Mouse (Mus musculus) C2C12 (cell line): ENCODE data around the gene Nhej1.

Source experiments
- CEBPB ChIP-seq: IDR thresholded peaks from one replicate; pipeline ENCODE4 v1.6.1; 2011; ENCODE audit warnings: low read depth, mild to moderate bottlenecking, control low read depth, moderate library complexity
- CTCF ChIP-seq: IDR thresholded peaks from one replicate; pipeline ENCODE4 v1.5.1; 2011; ENCODE audit not compliant: control insufficient read depth, insufficient read depth, insufficient read length
- MAX ChIP-seq: IDR thresholded peaks from one replicate; pipeline ENCODE4 v1.6.1; 2011; ENCODE audit warnings: mild to moderate bottlenecking, control low read depth
- MYOG ChIP-seq: IDR thresholded peaks from one replicate; pipeline ENCODE4 v1.6.1; 2011; ENCODE audit not compliant: control insufficient read depth, insufficient read length; ENCODE audit errors: extremely low read depth
- USF1 ChIP-seq: IDR thresholded peaks from one replicate; pipeline ENCODE4 v1.6.1; 2011; ENCODE audit warnings: low read depth, mild to moderate bottlenecking, control low read depth, moderate library complexity

DNA sequence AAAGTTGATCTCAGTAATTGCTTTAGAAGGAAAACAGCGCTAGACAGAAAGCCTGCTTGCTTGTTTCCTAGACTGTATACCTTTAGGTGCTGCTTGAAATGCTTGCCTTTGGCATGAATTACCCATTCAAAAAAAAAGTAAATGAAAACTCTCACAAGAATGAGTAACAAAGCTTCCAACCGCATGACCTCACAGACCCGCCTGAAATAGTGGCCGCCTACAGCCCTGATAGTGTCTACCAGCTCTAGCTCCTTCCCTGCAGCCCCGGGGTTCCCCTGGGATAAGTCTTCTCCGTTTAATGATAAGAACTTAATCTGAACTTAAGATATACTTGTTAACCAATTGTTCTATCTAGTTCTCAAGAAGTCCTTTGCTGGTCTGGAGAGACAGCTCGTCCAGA lies 73.6 kb downstream of the Nhej1 start:
- TF ChIP-seq MAX (no peak), MYOG (no peak), CTCF (no peak), USF1 (no peak), CEBPB (no peak)
